Mouse (Mus musculus) heart, embryonic 16.5 days (tissue): ENCODE measurements at regions not wholly inside any gene's neighbourhood (a gene's known extent, or its start where the extent isn't known, plus 50 kb on each side); places are given as distances from the start of the nearest gene placed in this dataset.

Experiments used
- ATAC-seq: fragments of 200-750 bp; cut with Nextera tagmentation; replicated peaks from 2 replicates; pipeline ENCODE4 v1.8.0; 2017; ENCODE audit warnings: moderate number of reproducible peaks; ENCODE audit not compliant: insufficient read depth, low FRiP score; ENCODE audit errors: extremely low read depth
- H3K27ac ChIP-seq: fragments of 300-500 bp; sonication (generic); 2 replicates; pipeline ENCODE4 v1.5.1; 2014; ENCODE audit warnings: mild to moderate bottlenecking, low read length, control low read depth, moderate library complexity
- H3K27me3 ChIP-seq: fragments of 300-500 bp; sonication (generic); 2 replicates; pipeline ENCODE4 v1.6.1; 2014; ENCODE audit warnings: low read length, mixed read lengths; ENCODE audit not compliant: control insufficient read depth, insufficient read depth
- H3K36me3 ChIP-seq: fragments of 300-500 bp; sonication (generic); 2 replicates; pipeline ENCODE4 v1.6.1; 2014; ENCODE audit not compliant: control insufficient read depth, insufficient read depth
- H3K4me1 ChIP-seq: fragments of 300-500 bp; sonication (generic); 2 replicates; pipeline ENCODE4 v1.6.1; 2014; ENCODE audit warnings: low read length, mixed read lengths; ENCODE audit not compliant: control insufficient read depth, insufficient read depth
- H3K4me2 ChIP-seq: fragments of 300-500 bp; sonication (generic); 2 replicates; pipeline ENCODE4 v1.6.1; 2014; ENCODE audit warnings: low read depth, mild to moderate bottlenecking, control low read depth, low read length
- H3K4me3 ChIP-seq: fragments of 300-500 bp; sonication (generic); 2 replicates; pipeline ENCODE4 v1.5.1; 2014; ENCODE audit warnings: mild to moderate bottlenecking, control low read depth, low read length
- H3K9ac ChIP-seq: fragments of 300-500 bp; sonication (generic); 2 replicates; pipeline ENCODE4 v1.6.1; 2014; ENCODE audit warnings: low read length, control low read depth
- H3K9me3 ChIP-seq: fragments of 300-500 bp; sonication (generic); replicated peaks from 2 replicates; pipeline ENCODE4 v1.6.1; 2016; ENCODE audit warnings: low read length; ENCODE audit not compliant: control insufficient read depth
- WGBS: fragments of 180-500 bp; shearing (Covaris S2); extraction: QIAGEN DNeasy Blood & Tissue Kit; methylation state at CpG from one replicate; pipeline ENCODE4 v1.1.7; 2014; 5-methylcytosine and 5-hydroxymethylcytosine counted together

DNA sequence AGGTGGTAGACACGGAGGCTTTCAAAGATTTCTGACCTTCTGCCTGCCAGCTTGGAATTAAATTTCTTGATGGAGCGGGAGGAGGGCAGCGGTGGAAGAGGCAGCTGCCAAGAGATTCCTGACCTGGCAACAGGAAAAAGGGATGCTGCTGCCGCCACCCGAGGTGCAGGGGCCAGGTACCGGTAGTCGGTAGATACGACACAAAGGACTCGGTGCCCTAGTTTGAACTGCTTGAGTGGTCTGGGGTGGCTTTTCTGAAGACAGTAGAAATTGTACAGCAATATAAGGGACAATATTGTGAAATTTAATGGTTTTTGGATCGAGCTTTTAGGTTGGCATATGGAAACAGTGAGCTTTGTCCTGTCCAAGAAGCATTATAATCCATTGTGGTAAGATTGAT, 250.3 kb upstream of the Ccdc54 start:
- H3K27ac ChIP-seq, result no peak overlapping the region
- no peaks in the 10 kb centered on the region for H3K9me3 ChIP-seq
- H3K27me3 ChIP-seq, result no peaks in the 10 kb centered on the region
- no peak for ATAC-seq
- no peak overlapping the region; the same call in 1 of the 2 replicates for H3K9ac ChIP-seq
- H3K4me1 ChIP-seq, result peaks cover 8% of the 10 kb centered on the region; the same call in 1 of the 2 replicates
- 57% methylated on average over 10 of the region's 10 CpGs for WGBS
- no peaks in the 10 kb centered on the region for H3K36me3 ChIP-seq
- no peak overlapping the region for H3K4me2 ChIP-seq
- H3K4me3 ChIP-seq, result no peak overlapping the region

DNA sequence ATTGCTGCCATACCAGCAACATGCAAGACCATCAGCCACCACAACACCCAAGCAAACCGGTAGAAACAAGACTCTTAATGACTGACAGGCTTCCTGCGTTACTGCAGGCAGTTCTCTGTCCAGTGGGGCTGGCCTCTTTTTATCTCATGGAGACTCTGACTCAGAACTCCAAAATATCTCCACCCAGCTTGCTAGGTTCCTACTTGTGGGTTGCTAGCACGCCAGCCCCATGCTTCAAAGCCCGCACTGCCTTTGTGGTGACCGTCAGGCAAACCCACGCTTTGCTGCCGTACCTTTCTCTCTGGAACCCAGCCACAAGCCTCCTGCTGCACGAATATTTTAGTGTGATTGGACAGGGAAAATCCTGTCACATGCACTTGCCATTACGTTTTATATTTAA, 248.7 kb upstream of the Ccdc54 start:
- no peak overlapping the region for H3K4me3 ChIP-seq

DNA sequence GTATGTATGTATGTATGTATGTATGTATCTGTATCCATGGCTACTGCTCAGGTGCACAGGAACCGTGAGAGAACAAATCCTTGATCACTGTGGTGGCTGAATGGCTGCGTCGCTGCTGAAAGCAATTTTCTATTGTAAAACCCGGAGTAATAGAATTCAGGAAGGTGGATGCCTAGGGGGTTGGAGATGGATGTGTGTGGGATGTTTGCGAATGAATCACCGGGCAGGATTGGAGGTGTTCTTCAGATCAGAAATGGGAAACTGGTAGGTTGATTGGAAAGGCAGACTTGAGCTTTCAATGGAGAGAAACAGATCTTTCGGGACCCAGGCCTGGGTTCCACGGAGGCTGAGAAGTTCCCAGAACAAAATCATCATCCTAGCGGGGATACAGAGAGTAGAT, 246.5 kb upstream of the Ccdc54 start:
- no peak overlapping the region for H3K9ac ChIP-seq
- peaks cover 8% of the 10 kb centered on the region; the same call in 1 of the 2 replicates for H3K4me1 ChIP-seq
- 86% methylated on average over 9 of the region's 9 CpGs for WGBS
- H3K4me2 ChIP-seq, result no peak overlapping the region
- no peak overlapping the region for H3K27ac ChIP-seq
- H3K36me3 ChIP-seq, result no peaks in the 10 kb centered on the region
- no peaks in the 10 kb centered on the region for H3K9me3 ChIP-seq
- no peak overlapping the region for H3K4me3 ChIP-seq
- H3K27me3 ChIP-seq, result no peaks in the 10 kb centered on the region
- ATAC-seq, result no peak

More for the DNA sequence above, 248.7 kb upstream of the Ccdc54 start:
- H3K9ac ChIP-seq, result no peak overlapping the region
- H3K4me1 ChIP-seq, result peaks cover 8% of the 10 kb centered on the region; the same call in 1 of the 2 replicates
- H3K27ac ChIP-seq, result peak overlapping the region; percentile 66
- 24% methylated on average over 9 of the region's 9 CpGs for WGBS
- no peaks in the 10 kb centered on the region for H3K9me3 ChIP-seq
- no peaks in the 10 kb centered on the region for H3K27me3 ChIP-seq
- peak; percentile 78 for ATAC-seq
- no peaks in the 10 kb centered on the region for H3K36me3 ChIP-seq
- peak overlapping the region; percentile 42 for H3K4me2 ChIP-seq

DNA sequence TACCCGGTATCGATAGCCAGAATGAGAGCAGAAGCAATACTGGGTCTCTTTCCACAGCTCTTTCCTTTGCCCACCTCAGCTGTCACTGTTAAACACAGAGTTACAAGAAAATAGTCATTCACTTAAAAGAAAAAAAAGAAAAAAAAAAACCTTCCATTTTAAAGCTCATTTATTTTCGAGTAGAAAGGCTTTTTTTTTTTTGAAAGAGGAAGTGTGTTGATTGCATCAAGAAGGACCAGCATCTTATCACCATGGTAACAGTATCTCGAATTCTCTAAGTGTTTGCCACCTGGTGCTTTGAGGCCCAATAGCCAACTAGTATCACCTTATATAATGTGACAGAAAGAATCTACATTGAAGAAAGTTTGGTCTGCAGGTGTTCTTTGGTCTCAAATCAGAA, 245.5 kb upstream of the Ccdc54 start:
- H3K9me3 ChIP-seq, result no peaks in the 10 kb centered on the region
- H3K9ac ChIP-seq, result no peak overlapping the region
- H3K4me3 ChIP-seq, result no peak overlapping the region
- H3K36me3 ChIP-seq, result no peaks in the 10 kb centered on the region
- H3K27me3 ChIP-seq, result no peaks in the 10 kb centered on the region
- H3K4me1 ChIP-seq, result peaks cover 8% of the 10 kb centered on the region; the same call in 1 of the 2 replicates
- WGBS, result 61% methylated on average over 4 of the region's 4 CpGs
- no peak overlapping the region for H3K4me2 ChIP-seq
- no peak for ATAC-seq
- no peak overlapping the region for H3K27ac ChIP-seq

DNA sequence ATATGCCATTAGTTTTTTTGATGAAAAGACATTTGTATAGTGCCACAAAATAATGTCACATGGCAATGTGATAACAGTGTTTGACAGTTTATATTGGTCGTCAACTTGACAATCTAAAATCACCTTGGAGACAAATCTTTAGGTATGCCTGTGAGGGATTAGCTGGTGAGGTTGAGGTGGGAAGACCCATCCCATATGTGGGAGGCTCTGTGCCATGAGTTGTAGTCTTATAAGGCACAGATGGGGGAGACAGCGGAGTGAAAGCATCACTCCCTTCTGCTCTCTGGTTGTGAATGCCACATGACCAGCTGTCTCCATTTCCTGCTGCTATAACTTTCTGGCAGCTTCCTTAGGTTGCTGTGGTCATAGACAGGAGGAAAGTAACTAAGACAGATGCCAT, 242.4 kb upstream of the Ccdc54 start:
- Histone ChIP-seq H3K9me3 (no peaks in the 10 kb centered on the region), H3K36me3 (no peaks in the 10 kb centered on the region), H3K27me3 (no peaks in the 10 kb centered on the region), H3K27ac (no peak overlapping the region), H3K9ac (no peak overlapping the region), H3K4me3 (no peak overlapping the region), H3K4me1 (no peaks in the 10 kb centered on the region), H3K4me2 (no peak overlapping the region)
- WGBS, result 89% methylated on average over 2 of the region's 2 CpGs
- ATAC-seq, result no peak

DNA sequence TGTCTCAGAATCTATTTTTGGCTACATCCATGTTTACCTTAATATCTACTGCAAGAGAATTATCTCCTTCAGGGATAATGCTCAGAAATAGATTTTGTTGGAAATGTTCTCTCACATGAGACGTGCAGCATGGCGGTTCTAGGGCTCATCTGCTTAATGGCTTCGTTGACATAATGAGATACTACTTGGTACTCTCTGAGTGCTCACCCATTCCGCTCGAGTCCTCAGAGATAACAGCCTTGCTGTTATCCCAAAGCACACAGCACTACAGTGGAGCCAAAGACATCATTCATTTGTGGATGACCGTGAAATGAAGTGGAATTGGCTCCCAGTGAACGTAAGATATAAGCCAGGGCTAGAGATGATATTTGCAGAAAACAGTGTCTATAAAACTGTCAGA, 231.4 kb upstream of the Ccdc54 start:
- no peak overlapping the region for H3K27ac ChIP-seq
- no peak for ATAC-seq

DNA sequence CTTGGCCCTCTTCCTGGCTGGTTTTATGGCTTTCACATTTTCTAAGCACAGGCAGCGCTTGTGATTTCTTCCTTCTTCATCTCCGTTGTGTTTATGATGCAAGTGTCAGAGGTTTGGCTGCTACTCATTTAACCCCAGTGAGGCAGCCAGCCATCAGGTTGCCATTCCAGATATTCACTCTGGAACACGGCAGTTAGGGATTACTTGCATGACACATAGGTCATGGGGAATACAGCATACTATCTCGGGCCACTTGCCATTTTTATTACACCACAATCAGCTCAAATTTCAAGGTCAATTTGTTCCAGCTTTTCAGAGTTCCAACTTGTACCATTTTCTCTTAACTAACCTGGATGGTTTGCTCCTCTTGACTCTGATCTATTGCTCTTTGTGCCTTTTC, 223.7 kb upstream of the Ccdc54 start:
- Histone ChIP-seq H3K4me3 (no peak overlapping the region), H3K4me2 (no peak overlapping the region), H3K27me3 (no peaks in the 10 kb centered on the region), H3K36me3 (no peaks in the 10 kb centered on the region), H3K4me1 (peaks cover 7% of the 10 kb centered on the region), H3K9me3 (no peaks in the 10 kb centered on the region), H3K27ac (no peak overlapping the region), H3K9ac (no peak overlapping the region)
- 38% methylated on average over 4 of the region's 4 CpGs for WGBS
- no peak for ATAC-seq

More for the DNA sequence above, 231.4 kb upstream of the Ccdc54 start:
- Histone ChIP-seq H3K36me3 (no peaks in the 10 kb centered on the region), H3K4me3 (no peak overlapping the region), H3K4me1 (no peaks in the 10 kb centered on the region), H3K9me3 (no peaks in the 10 kb centered on the region), H3K27me3 (no peaks in the 10 kb centered on the region), H3K4me2 (no peak overlapping the region), H3K9ac (no peak overlapping the region)
- WGBS, result 17% methylated on average over 7 of the region's 7 CpGs

DNA sequence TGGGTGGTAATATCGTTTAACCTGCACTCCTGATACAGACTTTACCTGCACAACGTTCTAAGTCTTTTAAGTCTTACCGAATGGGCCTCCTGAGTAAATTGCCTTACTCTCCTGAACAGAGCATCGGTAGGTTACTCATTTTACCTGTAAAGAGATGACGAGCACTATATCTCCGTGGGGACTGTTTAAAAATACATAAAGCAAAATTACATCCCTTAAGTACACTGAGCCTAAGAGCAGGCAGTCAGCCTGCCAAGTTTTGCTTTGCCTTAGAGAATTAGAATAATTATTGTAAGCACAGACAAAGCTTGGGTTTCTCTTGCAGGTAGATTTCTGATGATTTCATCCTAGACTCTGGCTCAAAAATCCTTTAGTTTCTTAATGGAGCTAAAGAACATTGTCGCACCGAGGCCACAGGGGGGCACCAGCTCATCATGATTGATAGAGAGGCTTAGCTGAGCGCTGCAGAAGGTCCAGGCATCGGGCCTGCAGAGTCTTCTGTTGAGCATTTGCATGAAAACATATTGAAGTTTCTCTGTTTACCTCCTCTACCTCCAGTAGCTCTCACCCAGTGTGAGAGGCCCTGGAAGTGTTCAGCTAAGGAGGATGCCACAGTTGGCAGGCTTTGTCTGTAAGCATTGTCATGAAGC, 208.3 kb upstream of the Ccdc54 start:
- no peak overlapping the region for H3K27ac ChIP-seq
- H3K9ac ChIP-seq, result no peak overlapping the region
- H3K9me3 ChIP-seq, result no peaks in the 10 kb centered on the region
- H3K27me3 ChIP-seq, result no peaks in the 10 kb centered on the region
- no peak; the same call in 1 of the 2 replicates for ATAC-seq
- WGBS, result 48% methylated on average over 10 of the region's 10 CpGs
- no peaks in the 10 kb centered on the region for H3K4me1 ChIP-seq
- no peak overlapping the region for H3K4me3 ChIP-seq
- no peaks in the 10 kb centered on the region for H3K36me3 ChIP-seq
- no peak overlapping the region for H3K4me2 ChIP-seq

DNA sequence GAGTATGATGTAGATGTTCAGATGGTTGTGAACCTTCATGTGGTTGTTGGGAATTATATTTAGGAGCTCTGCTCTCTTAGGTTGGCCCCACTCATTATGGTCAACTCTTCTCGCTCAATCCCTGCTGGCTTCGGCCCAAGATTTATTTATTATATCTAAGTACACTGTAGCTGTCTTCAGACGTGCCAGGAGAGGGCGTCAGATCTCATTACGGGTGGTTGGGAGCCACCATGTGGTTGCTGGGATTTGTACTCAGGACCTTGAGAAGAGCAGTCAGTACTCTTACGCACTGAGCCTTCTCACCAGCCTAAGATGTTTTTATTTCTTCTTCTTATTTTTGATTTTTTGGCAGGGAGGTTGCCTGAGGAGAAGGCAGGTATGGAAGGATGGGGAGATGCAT, 207.1 kb upstream of the Ccdc54 start:
- no peak for ATAC-seq
- Histone ChIP-seq H3K9me3 (no peaks in the 10 kb centered on the region), H3K4me2 (no peak overlapping the region), H3K4me3 (no peak overlapping the region), H3K4me1 (no peaks in the 10 kb centered on the region), H3K36me3 (no peaks in the 10 kb centered on the region), H3K27ac (no peak overlapping the region), H3K27me3 (no peaks in the 10 kb centered on the region), H3K9ac (no peak overlapping the region)
- 67% methylated on average over 6 of the region's 6 CpGs for WGBS
